Mouse (Mus musculus): ENCODE results near the gene Tkt.

Tkt gene

DNA sequence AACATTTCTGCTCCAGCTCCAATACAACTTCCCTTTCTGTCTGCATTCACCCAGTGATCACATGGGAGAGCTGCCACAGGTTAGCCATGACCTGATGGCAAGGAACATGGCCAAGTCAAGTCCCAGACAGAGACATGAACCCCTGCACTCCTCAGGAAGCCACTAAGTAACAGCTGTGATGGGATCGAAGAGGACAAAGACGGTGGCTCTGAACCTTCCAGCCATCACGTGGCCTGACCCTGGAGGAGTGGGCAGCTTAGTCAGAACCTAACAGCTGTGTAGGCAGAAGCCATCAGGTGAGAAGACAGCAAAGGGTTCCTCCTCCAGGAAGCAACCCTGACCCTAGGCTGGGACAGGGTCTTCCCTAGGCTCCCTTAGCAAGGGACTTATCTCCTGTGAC lies 61.3 kb downstream of the Tkt start:
- TF ChIP-seq NANOG (IDR thresholded peaks at IDR 0.05; ENCODE audit: borderline replicate concordance, low read length) (no peak), CTCF (conservative IDR thresholded peaks at IDR 0.05; ENCODE audit: low read length) (no peak), POU5F1 (IDR thresholded peaks at IDR 0.05; ENCODE audit: borderline replicate concordance, low read length) (no peak)

DNA sequence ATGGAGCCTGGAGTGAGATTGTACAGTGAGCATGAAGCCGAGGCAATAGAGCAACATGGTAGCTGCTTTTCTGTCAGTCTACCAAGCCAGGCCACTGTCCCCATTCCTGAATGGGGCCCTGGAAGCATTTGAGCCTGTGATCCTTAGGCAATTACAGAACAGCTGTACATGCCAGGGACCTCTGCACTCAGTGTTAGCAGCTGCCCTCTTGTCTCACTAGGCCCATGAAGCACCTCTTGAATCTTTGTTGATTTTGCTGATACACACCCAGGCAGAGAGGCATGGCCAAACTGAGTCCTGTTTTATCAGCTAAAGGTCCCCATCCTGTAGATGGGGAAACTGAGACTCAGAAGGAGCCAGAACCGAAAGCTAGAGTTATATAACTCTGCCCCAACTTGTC lies 62.1 kb downstream of the Tkt start:
- TF ChIP-seq POU5F1 (IDR thresholded peaks at IDR 0.05; ENCODE audit: borderline replicate concordance, low read length), result no peak
- no peak for TF ChIP-seq CTCF (conservative IDR thresholded peaks at IDR 0.05; ENCODE audit: low read length)
- TF ChIP-seq NANOG (IDR thresholded peaks at IDR 0.05; ENCODE audit: borderline replicate concordance, low read length), result no peak
- Histone ChIP-seq H3K4me3 (replicated peaks; ENCODE audit: low read length) (no peak overlapping the region), H3K36me3 (ENCODE audit: insufficient read depth, low read length) (peaks cover 22% of the 10 kb centered on the region), H3K9me3 (ENCODE audit: low read length) (no peaks in the 10 kb centered on the region), H3K27me3 (ENCODE audit: insufficient read depth, low read length) (no peaks in the 10 kb centered on the region), H3K4me1 (replicated peaks; ENCODE audit: low read depth, low read length) (peaks cover 62% of the 10 kb centered on the region)

More for the DNA sequence above, 61.3 kb downstream of the Tkt start:
- Histone ChIP-seq H3K9me3 (ENCODE audit: low read length) (no peaks in the 10 kb centered on the region), H3K4me3 (replicated peaks; ENCODE audit: low read length) (no peak overlapping the region), H3K27me3 (ENCODE audit: insufficient read depth, low read length) (no peaks in the 10 kb centered on the region), H3K36me3 (ENCODE audit: insufficient read depth, low read length) (peaks cover 23% of the 10 kb centered on the region), H3K4me1 (replicated peaks; ENCODE audit: low read depth, low read length) (peaks cover 61% of the 10 kb centered on the region)

DNA sequence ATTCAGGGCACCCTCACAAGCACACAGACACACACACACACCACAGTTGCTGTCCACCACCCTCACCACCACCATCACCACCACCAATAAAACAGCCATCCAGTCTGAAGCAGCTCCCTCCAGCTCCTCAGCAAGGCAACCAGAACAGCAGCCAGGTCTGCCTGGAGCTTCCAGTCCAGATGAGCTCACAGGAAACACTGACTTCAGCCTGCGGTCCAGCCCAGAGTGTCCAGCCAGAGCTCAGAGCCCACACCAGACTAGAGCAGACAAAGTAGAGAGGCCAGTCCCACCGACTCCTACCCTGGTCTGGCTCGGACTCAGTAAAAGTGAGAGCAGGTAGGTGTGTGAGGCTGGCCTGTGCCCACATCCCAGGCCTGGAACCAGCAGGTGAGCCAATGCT lies 62.8 kb downstream of the Tkt start:
- no peaks in the 10 kb centered on the region for H3K9me3 ChIP-seq (ENCODE audit: low read length)
- peaks cover 21% of the 10 kb centered on the region for H3K36me3 ChIP-seq (ENCODE audit: insufficient read depth, low read length)
- H3K27me3 ChIP-seq (ENCODE audit: insufficient read depth, low read length), result no peaks in the 10 kb centered on the region
- H3K4me3 ChIP-seq (replicated peaks; ENCODE audit: low read length), result no peak overlapping the region
- peaks cover 57% of the 10 kb centered on the region for H3K4me1 ChIP-seq (replicated peaks; ENCODE audit: low read depth, low read length)
- TF ChIP-seq NANOG (IDR thresholded peaks at IDR 0.05; ENCODE audit: borderline replicate concordance, low read length), result no peak
- TF ChIP-seq CTCF (conservative IDR thresholded peaks at IDR 0.05; ENCODE audit: low read length), result no peak
- no peak for TF ChIP-seq POU5F1 (IDR thresholded peaks at IDR 0.05; ENCODE audit: borderline replicate concordance, low read length)

DNA sequence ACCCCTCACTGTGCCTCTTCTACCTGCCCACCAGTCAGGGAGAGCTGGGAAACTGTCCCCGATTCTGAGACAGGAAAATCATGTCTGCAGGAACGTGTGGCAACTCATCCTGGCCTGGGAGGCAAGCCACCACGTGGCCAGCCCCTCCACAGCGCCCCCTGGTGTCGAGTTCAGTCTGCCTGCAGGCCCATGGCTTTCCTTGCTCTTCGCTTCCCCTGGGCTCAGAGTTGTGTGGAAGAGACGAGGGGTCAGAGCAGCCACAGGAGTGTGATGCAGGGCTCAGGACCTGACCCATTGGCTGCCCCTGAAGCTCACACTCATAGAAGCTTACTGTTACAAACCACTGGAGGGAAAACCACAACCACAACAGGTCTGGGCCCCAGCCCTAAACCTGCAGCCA lies 64.4 kb downstream of the Tkt start:
- H3K36me3 ChIP-seq (ENCODE audit: insufficient read depth, low read length), result peaks cover 21% of the 10 kb centered on the region
- no peaks in the 10 kb centered on the region for H3K27me3 ChIP-seq (ENCODE audit: insufficient read depth, low read length)
- H3K4me1 ChIP-seq (replicated peaks; ENCODE audit: low read depth, low read length), result peaks cover 43% of the 10 kb centered on the region
- H3K9me3 ChIP-seq (ENCODE audit: low read length), result no peaks in the 10 kb centered on the region
- H3K4me3 ChIP-seq (replicated peaks; ENCODE audit: low read length), result no peak overlapping the region
- TF ChIP-seq NANOG (IDR thresholded peaks at IDR 0.05; ENCODE audit: borderline replicate concordance, low read length) (no peak), CTCF (conservative IDR thresholded peaks at IDR 0.05; ENCODE audit: low read length) (peak; percentile 91)

DNA sequence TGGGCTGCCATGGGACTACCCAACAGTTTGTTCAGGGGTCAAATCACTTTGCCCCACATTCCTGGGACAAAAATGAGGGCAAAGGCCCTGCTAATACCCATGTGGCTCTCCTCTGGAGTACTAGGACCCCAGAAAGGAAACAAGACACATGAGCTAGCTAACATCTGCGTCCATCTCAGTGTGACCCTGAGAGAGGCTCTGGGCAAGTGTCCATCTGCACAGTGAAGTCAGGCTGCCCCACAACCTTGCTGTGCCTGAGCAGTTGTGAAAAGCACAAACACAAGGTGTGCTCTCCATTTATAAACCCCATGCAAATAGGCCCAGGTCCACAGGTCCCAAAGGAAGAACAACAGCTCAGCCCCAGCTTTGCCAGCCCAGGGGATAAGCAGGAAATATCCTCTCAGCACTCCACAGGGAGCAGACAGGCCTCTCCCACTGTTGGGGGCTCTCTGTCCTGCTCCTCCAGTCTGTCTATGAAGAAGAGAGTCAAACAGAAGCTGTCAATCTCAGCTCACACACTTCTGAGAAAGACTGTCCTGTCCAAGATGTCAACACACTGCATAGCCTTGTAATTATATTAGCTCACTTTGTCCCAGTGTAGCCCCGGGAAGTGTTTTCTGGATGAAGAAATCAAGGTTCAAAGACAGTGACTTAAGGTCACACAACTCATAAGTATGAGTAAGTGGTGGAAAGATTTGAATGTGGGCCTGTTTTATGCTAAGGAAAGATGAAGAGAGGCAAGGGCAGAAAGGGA lies 65.0 kb downstream of the Tkt start:
- H3K36me3 ChIP-seq (ENCODE audit: insufficient read depth, low read length), result peaks cover 21% of the 10 kb centered on the region
- no peaks in the 10 kb centered on the region for H3K9me3 ChIP-seq (ENCODE audit: low read length)
- H3K4me1 ChIP-seq (replicated peaks; ENCODE audit: low read depth, low read length), result peaks cover 37% of the 10 kb centered on the region
- H3K27me3 ChIP-seq (ENCODE audit: insufficient read depth, low read length), result no peaks in the 10 kb centered on the region
- no peak overlapping the region for H3K4me3 ChIP-seq (replicated peaks; ENCODE audit: low read length)
- no peak for TF ChIP-seq POU5F1 (IDR thresholded peaks at IDR 0.05; ENCODE audit: borderline replicate concordance, low read length)
- TF ChIP-seq CTCF (conservative IDR thresholded peaks at IDR 0.05; ENCODE audit: low read length), result no peak
- TF ChIP-seq NANOG (IDR thresholded peaks at IDR 0.05; ENCODE audit: borderline replicate concordance, low read length), result no peak

DNA sequence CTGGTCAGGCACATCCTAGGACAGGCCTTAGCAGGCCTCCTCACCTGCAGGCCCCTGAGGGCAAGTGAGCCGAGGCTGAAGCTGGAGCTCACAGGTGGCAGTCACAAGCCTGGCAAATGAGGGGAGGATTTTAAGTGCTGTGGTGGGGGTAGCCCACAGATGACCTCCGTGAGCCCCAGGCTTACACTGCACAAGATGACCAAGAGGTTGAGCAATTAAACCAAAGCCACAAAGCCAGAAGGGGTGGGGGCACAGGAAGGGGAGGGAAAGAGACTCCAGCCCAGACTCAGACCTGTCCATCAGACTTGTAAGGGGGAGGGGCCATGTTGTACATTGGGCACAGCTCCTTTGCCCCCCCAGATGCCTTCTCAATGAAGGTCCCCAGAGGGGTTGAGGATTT lies 68.6 kb downstream of the Tkt start:
- Histone ChIP-seq H3K4me3 (replicated peaks; ENCODE audit: low read length) (no peak overlapping the region), H3K4me1 (replicated peaks; ENCODE audit: low read depth, low read length) (peaks cover 20% of the 10 kb centered on the region), H3K9me3 (ENCODE audit: low read length) (no peaks in the 10 kb centered on the region), H3K36me3 (ENCODE audit: insufficient read depth, low read length) (no peaks in the 10 kb centered on the region), H3K27me3 (ENCODE audit: insufficient read depth, low read length) (no peaks in the 10 kb centered on the region)
- no peak for TF ChIP-seq POU5F1 (IDR thresholded peaks at IDR 0.05; ENCODE audit: borderline replicate concordance, low read length)
- TF ChIP-seq NANOG (IDR thresholded peaks at IDR 0.05; ENCODE audit: borderline replicate concordance, low read length), result no peak
- no peak for TF ChIP-seq CTCF (conservative IDR thresholded peaks at IDR 0.05; ENCODE audit: low read length)

DNA sequence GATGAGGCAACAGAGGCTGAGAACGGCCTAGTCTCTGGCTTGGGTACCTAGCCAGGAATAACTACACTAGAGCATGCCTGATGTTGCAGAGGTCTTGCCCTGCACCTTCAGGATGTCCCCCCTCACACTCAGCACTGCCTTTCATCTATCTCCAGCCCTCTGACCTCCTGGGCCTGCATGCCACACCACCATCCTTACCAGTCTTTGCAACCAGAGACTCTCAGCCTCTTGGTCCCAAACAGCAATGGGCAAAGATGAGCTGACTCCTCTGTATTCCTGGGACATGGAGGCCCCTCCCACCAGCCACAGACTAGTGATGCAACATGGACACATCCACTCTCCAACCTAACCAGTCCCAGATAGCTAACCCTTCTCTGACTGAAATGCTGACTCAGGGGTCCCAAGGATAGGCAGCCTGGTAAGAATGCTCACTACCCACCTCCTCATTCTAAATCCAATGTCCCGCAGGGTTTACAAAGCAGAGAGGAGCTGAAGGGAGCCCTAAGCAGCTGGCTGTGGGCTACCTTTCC lies 70.7 kb downstream of the Tkt start:
- Histone ChIP-seq H3K27me3 (ENCODE audit: insufficient read depth, low read length) (peaks cover 5% of the 10 kb centered on the region), H3K36me3 (ENCODE audit: insufficient read depth, low read length) (no peaks in the 10 kb centered on the region), H3K4me3 (replicated peaks; ENCODE audit: low read length) (no peak overlapping the region), H3K9me3 (ENCODE audit: low read length) (no peaks in the 10 kb centered on the region), H3K4me1 (replicated peaks; ENCODE audit: low read depth, low read length) (peaks cover 11% of the 10 kb centered on the region)
- TF ChIP-seq POU5F1 (IDR thresholded peaks at IDR 0.05; ENCODE audit: borderline replicate concordance, low read length) (no peak), CTCF (conservative IDR thresholded peaks at IDR 0.05; ENCODE audit: low read length) (no peak), NANOG (IDR thresholded peaks at IDR 0.05; ENCODE audit: borderline replicate concordance, low read length) (no peak)

DNA sequence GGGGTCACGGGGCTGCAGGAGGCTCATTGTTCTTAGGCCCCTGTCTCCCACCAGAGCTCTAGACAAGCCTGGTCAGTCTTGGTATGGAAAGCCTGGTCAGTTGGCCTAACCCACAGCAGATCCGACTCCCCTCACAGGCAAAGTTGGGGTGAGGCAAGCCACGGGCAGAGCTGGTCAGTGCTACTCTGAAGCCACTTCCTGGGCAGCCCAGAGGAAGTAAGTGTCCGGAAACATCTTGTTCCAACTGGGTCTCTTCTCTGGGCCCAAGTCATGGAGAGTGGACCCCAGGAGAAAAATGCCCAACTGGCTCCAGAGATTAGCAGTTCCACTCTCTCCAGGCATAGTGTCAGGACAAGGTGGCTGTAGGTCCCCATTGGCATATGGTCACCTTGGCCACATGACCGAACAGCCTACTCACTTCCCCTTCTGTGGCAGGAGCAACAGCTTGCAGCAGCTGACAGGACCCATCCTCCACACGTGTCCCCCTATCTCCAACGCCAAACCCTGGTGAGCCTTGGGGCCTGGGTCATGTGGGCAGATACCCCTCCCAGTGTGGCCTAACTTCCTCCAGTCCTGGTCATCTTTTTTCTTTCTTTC lies 71.9 kb downstream of the Tkt start:
- H3K4me1 ChIP-seq (replicated peaks; ENCODE audit: low read depth, low read length), result peaks cover 18% of the 10 kb centered on the region
- H3K27me3 ChIP-seq (ENCODE audit: insufficient read depth, low read length), result peaks cover 17% of the 10 kb centered on the region
- H3K4me3 ChIP-seq (replicated peaks; ENCODE audit: low read length), result no peak overlapping the region
- no peaks in the 10 kb centered on the region for H3K36me3 ChIP-seq (ENCODE audit: insufficient read depth, low read length)
- TF ChIP-seq NANOG (IDR thresholded peaks at IDR 0.05; ENCODE audit: borderline replicate concordance, low read length) (no peak), POU5F1 (IDR thresholded peaks at IDR 0.05; ENCODE audit: borderline replicate concordance, low read length) (no peak), CTCF (conservative IDR thresholded peaks at IDR 0.05; ENCODE audit: low read length) (no peak)
- no peaks in the 10 kb centered on the region for H3K9me3 ChIP-seq (ENCODE audit: low read length)
